Mouse (Mus musculus): Measurements from ENCODE around the gene Sfxn2.
"Not testable (repeated sequence)": the region's sequence is repeated elsewhere in the genome, so short reads cannot be mapped to it uniquely, and the experiment has no call there.

Gene Sfxn2

GRCm38 (mm10) chr19:46547565-46547964 is 25.6 kb upstream of the Sfxn2 start:
- no peak for DNase-seq

- DNase-seq = no peak
These were observed 25.1 kb upstream of the Sfxn2 start for GRCm38 (mm10) chr19:46548110-46548509.

- no peak for DNase-seq
These were observed 22.8 kb upstream of the Sfxn2 start for GRCm38 (mm10) chr19:46550385-46550784.

- no peak for DNase-seq
These were observed 20.7 kb upstream of the Sfxn2 start for GRCm38 (mm10) chr19:46552496-46552895.

- peak; percentile 43 to 56 for DNase-seq
These were observed 19.6 kb upstream of the Sfxn2 start for GRCm38 (mm10) chr19:46553541-46553955.

GRCm38 (mm10) chr19:46558009-46558408 is 15.2 kb upstream of the Sfxn2 start:
- no peak for DNase-seq

- DNase-seq = peak; percentile 56 to 74
These were observed 14.5 kb upstream of the Sfxn2 start for GRCm38 (mm10) chr19:46558631-46559030.

GRCm38 (mm10) chr19:46562132-46562531 is 11.0 kb upstream of the Sfxn2 start:
- peak; percentile 77 to 85 for DNase-seq

GRCm38 (mm10) chr19:46562581-46563515 is 10.3 kb upstream of the Sfxn2 start:
- peak; percentile 53 to 65 for DNase-seq

GRCm38 (mm10) chr19:46563603-46564002 is 9.6 kb upstream of the Sfxn2 start:
- DNase-seq = no peak

GRCm38 (mm10) chr19:46564043-46564462 is 9.1 kb upstream of the Sfxn2 start:
- peak in 1 of 2 experiments; percentile 18 for DNase-seq

- not testable (repeated sequence) for DNase-seq
These were observed 1.8 kb upstream of the Sfxn2 start for GRCm38 (mm10) chr19:46571211-46571877.

GRCm38 (mm10) chr19:46571878-46572244 is 1.3 kb upstream of the Sfxn2 start:
- DNase-seq = peak in 1 of 2 experiments; percentile 28

GRCm38 (mm10) chr19:46572548-46572947 is 617 bp upstream of the Sfxn2 start:
- no peak for DNase-seq

- DNase-seq = no peak
These were observed 825 bp downstream of the Sfxn2 start for GRCm38 (mm10) chr19:46573990-46574389.

GRCm38 (mm10) chr19:46575196-46575595 is 2.0 kb downstream of the Sfxn2 start:
- DNase-seq = no peak

GRCm38 (mm10) chr19:46587823-46588508 is 14.8 kb downstream of the Sfxn2 start:
- peak; percentile 93 to 96 for DNase-seq

- no peak for DNase-seq
These were observed 18.4 kb downstream of the Sfxn2 start for GRCm38 (mm10) chr19:46591575-46591974.

- no peak for DNase-seq
These were observed 19.7 kb downstream of the Sfxn2 start for GRCm38 (mm10) chr19:46592751-46593439.

- DNase-seq = no peak
These were observed 25.0 kb downstream of the Sfxn2 start for GRCm38 (mm10) chr19:46598187-46598586.

- peak; percentile 95 to 97 for DNase-seq
These were observed 25.6 kb downstream of the Sfxn2 start, which contains the start of gene Wbp1l for GRCm38 (mm10) chr19:46598720-46599252. Wbp1l (plus strand) TSS chr19:46599084.
